Mouse (Mus musculus): ENCODE data around the gene Zp3. TPM values are rescaled to one million over a fixed set of nuclear protein-coding genes. Genes with fewer than 3 reads are reported as not detected.

Zp3 gene
- total and polyA plus RNA-seq, 2 experiments from 2014 or later = 0.27 to 0.99 TPM

- Histone ChIP-seq H3K36me3 (ENCODE audit: insufficient read depth, low read length) (no peaks in the 10 kb centered on the region), H3K27ac (ENCODE audit: low read depth, low read length) (peak overlapping the region; percentile 69), H3K9me3 (ENCODE audit: low read length) (no peaks in the 10 kb centered on the region), H3K4me1 (ENCODE audit: insufficient read depth, low read length) (peaks cover 2% of the 10 kb centered on the region; the same call in 1 of the 2 replicates), H3K27me3 (ENCODE audit: insufficient read depth, low read length) (no peaks in the 10 kb centered on the region), H3K4me2 (ENCODE audit: low read depth, low read length, poor library complexity, severe bottlenecking) (peak overlapping the region; percentile 49), H3K4me3 (ENCODE audit: low read depth, low read length) (peak overlapping the region; percentile 22), H3K9ac (replicated peaks; ENCODE audit: low read length, poor library complexity, severe bottlenecking) (peak overlapping the region; percentile 42; the same call in 1 of the 2 replicates)
- TF ChIP-seq CTCF (IDR thresholded peaks at IDR 0.05) = no peak; the same call in 1 of the 2 replicates
- ATAC-seq (ENCODE audit: low FRiP score) = peak; percentile 85
- DNase-seq (ENCODE audit: low spot score) = peak; percentile 97
- 6% methylated on average over 28 of the region's 28 CpGs for WGBS
Observed at GRCm38 (mm10) chr5:135957207-135957974, 22.5 kb upstream of the Zp3 start.

- Histone ChIP-seq H3K36me3 (ENCODE audit: insufficient read depth, low read length) (no peaks in the 10 kb centered on the region), H3K4me1 (ENCODE audit: insufficient read depth, low read length) (peaks cover 2% of the 10 kb centered on the region; the same call in 1 of the 2 replicates), H3K27me3 (ENCODE audit: insufficient read depth, low read length) (no peaks in the 10 kb centered on the region), H3K9ac (replicated peaks; ENCODE audit: low read length, poor library complexity, severe bottlenecking) (no peak overlapping the region), H3K4me2 (ENCODE audit: low read depth, low read length, poor library complexity, severe bottlenecking) (no peak overlapping the region), H3K4me3 (ENCODE audit: low read depth, low read length) (no peak overlapping the region; the same call in 1 of the 2 replicates), H3K9me3 (ENCODE audit: low read length) (no peaks in the 10 kb centered on the region), H3K27ac (ENCODE audit: low read depth, low read length) (no peak overlapping the region; the same call in 1 of the 2 replicates)
- no peak for TF ChIP-seq CTCF (IDR thresholded peaks at IDR 0.05)
- DNase-seq (ENCODE audit: low spot score) (no peak), ATAC-seq (ENCODE audit: low FRiP score) (no peak)
- WGBS = 88% methylated on average over 4 of the region's 4 CpGs
Observed at GRCm38 (mm10) chr5:135958367-135958766, 21.5 kb upstream of the Zp3 start.

DNA sequence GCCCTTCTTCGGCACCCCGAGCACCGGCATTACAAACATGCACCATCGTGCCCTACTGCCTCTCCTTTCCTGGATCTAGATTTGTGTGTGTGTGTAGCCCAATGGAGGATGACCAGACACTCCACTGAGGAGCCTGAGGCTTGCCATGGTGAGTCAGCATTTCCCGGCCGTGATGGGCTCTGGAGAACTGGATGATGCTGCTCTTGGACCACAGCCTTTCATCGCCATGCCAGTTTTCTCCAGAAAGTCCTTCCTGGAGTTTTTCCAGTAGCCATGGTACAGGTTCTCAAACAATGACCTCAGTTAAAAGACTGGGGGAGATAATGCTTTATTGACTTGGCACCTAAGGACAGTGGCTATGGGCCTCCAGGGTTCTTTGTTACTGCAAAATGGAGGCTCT is 20.0 kb upstream of the Zp3 start:
- Histone ChIP-seq H3K27ac (ENCODE audit: low read depth, low read length) (no peak overlapping the region), H3K4me2 (ENCODE audit: low read depth, low read length, poor library complexity, severe bottlenecking) (no peak overlapping the region), H3K9me3 (ENCODE audit: low read length) (no peaks in the 10 kb centered on the region), H3K4me1 (ENCODE audit: insufficient read depth, low read length) (peaks cover 2% of the 10 kb centered on the region; the same call in 1 of the 2 replicates), H3K27me3 (ENCODE audit: insufficient read depth, low read length) (no peaks in the 10 kb centered on the region), H3K9ac (replicated peaks; ENCODE audit: low read length, poor library complexity, severe bottlenecking) (no peak overlapping the region), H3K36me3 (ENCODE audit: insufficient read depth, low read length) (no peaks in the 10 kb centered on the region), H3K4me3 (ENCODE audit: low read depth, low read length) (no peak overlapping the region)
- ATAC-seq (ENCODE audit: low FRiP score) (no peak), DNase-seq (ENCODE audit: low spot score) (no peak)
- 94% methylated on average over 7 of the region's 7 CpGs for WGBS
- no peak for TF ChIP-seq CTCF (IDR thresholded peaks at IDR 0.05)

- no peak overlapping the region for H3K4me2 ChIP-seq (ENCODE audit: low read depth, low read length, poor library complexity, severe bottlenecking)
Observed at GRCm38 (mm10) chr5:135960909-135961635, 18.8 kb upstream of the Zp3 start.

GRCm38 (mm10) chr5:135962125-135962491 is 17.8 kb upstream of the Zp3 start:
- Histone ChIP-seq H3K4me2 (ENCODE audit: low read depth, low read length, poor library complexity, severe bottlenecking) (peak overlapping the region; percentile 96), H3K4me1 (ENCODE audit: insufficient read depth, low read length) (no peaks in the 10 kb centered on the region; the same call in 1 of the 2 replicates), H3K9ac (replicated peaks; ENCODE audit: low read length, poor library complexity, severe bottlenecking) (peak overlapping the region; percentile 95), H3K27ac (ENCODE audit: low read depth, low read length) (peak overlapping the region; percentile 95), H3K4me3 (ENCODE audit: low read depth, low read length) (peak overlapping the region; percentile 56), H3K36me3 (ENCODE audit: insufficient read depth, low read length) (no peaks in the 10 kb centered on the region), H3K9me3 (ENCODE audit: low read length) (no peaks in the 10 kb centered on the region), H3K27me3 (ENCODE audit: insufficient read depth, low read length) (no peaks in the 10 kb centered on the region)
- no peak for TF ChIP-seq CTCF (IDR thresholded peaks at IDR 0.05)
- DNase-seq (ENCODE audit: low spot score) (no peak), ATAC-seq (ENCODE audit: low FRiP score) (no peak)
- WGBS = 1% methylated on average over 10 of the region's 11 CpGs

More at GRCm38 (mm10) chr5:135960909-135961635, 18.8 kb upstream of the Zp3 start:
- H3K36me3 ChIP-seq (ENCODE audit: insufficient read depth, low read length) = no peaks in the 10 kb centered on the region
- no peak overlapping the region for H3K9ac ChIP-seq (replicated peaks; ENCODE audit: low read length, poor library complexity, severe bottlenecking)
- H3K4me3 ChIP-seq (ENCODE audit: low read depth, low read length) = no peak overlapping the region
- no peak for TF ChIP-seq CTCF (IDR thresholded peaks at IDR 0.05)
- H3K9me3 ChIP-seq (ENCODE audit: low read length) = no peaks in the 10 kb centered on the region
- peaks cover 2% of the 10 kb centered on the region; the same call in 1 of the 2 replicates for H3K4me1 ChIP-seq (ENCODE audit: insufficient read depth, low read length)
- peak overlapping the region; percentile 95 for H3K27ac ChIP-seq (ENCODE audit: low read depth, low read length)
- H3K27me3 ChIP-seq (ENCODE audit: insufficient read depth, low read length) = no peaks in the 10 kb centered on the region
- no peak for ATAC-seq (ENCODE audit: low FRiP score)
- no peak for DNase-seq (ENCODE audit: low spot score)
- WGBS = 95% methylated on average over 15 of the region's 15 CpGs

Data from midbrain, postnatal 0 days (tissue).